Mouse (Mus musculus) bone marrow, adult 2 months (tissue): ENCODE measurements around the gene Phf23.
A peak's percentile ranks its signal among the peaks of the same experiment; 100 is the strongest.

Experiments used
- CTCF ChIP-seq: fragments of 200-500 bp; IDR thresholded peaks from 2 replicates; pipeline ENCODE4 v1.5.1; 2011; ENCODE audit warnings: low read length, control low read depth; ENCODE audit not compliant: control insufficient read depth, insufficient read depth
- POLR2A ChIP-seq: fragments of 200-500 bp; IDR thresholded peaks from 2 replicates; pipeline ENCODE4 v1.6.1; 2011; ENCODE audit warnings: low read depth, mild to moderate bottlenecking, control low read depth, low read length, borderline replicate concordance; ENCODE audit not compliant: control insufficient read depth

DNA sequence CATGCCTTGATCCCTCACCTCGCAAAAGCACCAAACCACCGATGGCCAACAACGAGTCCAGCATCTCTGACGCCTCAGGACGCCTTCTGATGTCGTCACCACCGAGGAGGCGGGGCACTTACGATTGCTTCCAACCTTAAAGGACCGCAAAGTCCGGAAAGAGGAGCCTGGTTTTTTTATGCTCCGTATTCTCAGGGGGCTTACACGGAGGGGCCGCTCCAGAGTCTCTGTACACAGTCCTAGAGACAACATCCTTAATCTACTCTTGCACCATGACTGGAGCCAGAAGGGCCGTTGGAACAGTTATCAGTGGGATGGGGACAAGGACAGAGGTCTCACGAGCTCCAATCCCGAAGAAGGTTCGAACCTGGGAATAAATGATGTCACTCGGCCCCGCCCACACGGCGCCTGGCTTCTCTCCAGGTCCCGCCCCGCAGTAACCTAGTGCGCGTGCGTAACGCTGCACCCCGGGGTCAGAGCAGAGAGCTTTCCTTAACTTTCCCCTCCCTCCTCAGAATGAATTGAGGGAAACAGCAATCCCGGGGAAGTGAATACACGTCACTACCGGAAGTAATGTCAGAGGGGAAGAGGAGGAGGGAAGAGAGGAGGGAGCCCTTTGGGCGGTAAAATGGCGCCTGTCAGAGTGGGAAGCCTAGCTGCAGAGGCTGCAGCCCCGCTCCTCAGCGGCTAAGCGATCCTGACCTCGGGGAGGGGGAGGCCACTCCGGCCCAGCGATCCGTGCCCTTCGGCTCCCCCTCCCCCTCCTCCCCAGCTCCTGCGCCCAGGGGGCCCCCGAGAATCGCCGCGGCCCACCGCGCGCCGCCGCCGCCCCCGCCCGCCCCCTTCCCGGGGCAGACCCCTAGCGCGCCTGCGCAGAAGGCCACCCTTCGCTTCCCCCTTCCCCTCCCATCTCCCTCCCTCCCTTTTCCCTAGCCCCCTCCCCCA, 15.1 kb upstream of the Phf23 start:
- TF ChIP-seq CTCF (no peak), POLR2A (peak; percentile 96)
